Mouse (Mus musculus) embryonic facial prominence, embryonic 11.5 days (tissue): Measurements from ENCODE around the gene Cpz. TPM values are rescaled to one million over a fixed set of nuclear protein-coding genes. Genes with fewer than 3 reads are reported as not detected.

Experiments
- ATAC-seq: fragments of 200-750 bp; cut with Nextera tagmentation; replicated peaks from 2 replicates; pipeline ENCODE4 v1.8.0; 2017; ENCODE audit warnings: low read depth; ENCODE audit not compliant: insufficient number of reproducible peaks, low FRiP score, low TSS enrichment
- DNase-seq: peaks from one replicate; pipeline ENCODE4 v3.0.0-alpha.2; 2015; ENCODE audit warnings: low spot score
- H3K27ac ChIP-seq: fragments of 300-500 bp; sonication (generic); replicated peaks from 2 replicates; pipeline ENCODE4 v1.5.1; 2014; ENCODE audit warnings: mild to moderate bottlenecking, low read depth, low read length, control low read depth
- H3K27me3 ChIP-seq: fragments of 300-500 bp; sonication (generic); 2 replicates; pipeline ENCODE4 v1.6.1; 2014; ENCODE audit warnings: mild to moderate bottlenecking, low read length, moderate library complexity, mixed read lengths; ENCODE audit not compliant: control insufficient read depth, insufficient read depth
- H3K36me3 ChIP-seq: fragments of 300-500 bp; sonication (generic); replicated peaks from 2 replicates; pipeline ENCODE4 v1.6.1; 2014; ENCODE audit warnings: low read depth, mild to moderate bottlenecking, low read length, moderate library complexity, mixed read lengths; ENCODE audit not compliant: control insufficient read depth, insufficient read depth
- H3K4me1 ChIP-seq: fragments of 300-500 bp; sonication (generic); 2 replicates; pipeline ENCODE4 v1.6.1; 2014; ENCODE audit warnings: low read length, mixed read lengths; ENCODE audit not compliant: control insufficient read depth, insufficient read depth
- H3K4me2 ChIP-seq: fragments of 300-500 bp; sonication (generic); 2 replicates; pipeline ENCODE4 v1.6.1; 2014; ENCODE audit warnings: low read depth, mild to moderate bottlenecking, control low read depth, low read length, moderate library complexity
- H3K4me3 ChIP-seq: fragments of 300-500 bp; sonication (generic); 2 replicates; pipeline ENCODE4 v1.5.1; 2014; ENCODE audit warnings: low read depth, low read length, control low read depth
- H3K9ac ChIP-seq: fragments of 300-500 bp; sonication (generic); replicated peaks from 2 replicates; pipeline ENCODE4 v1.6.1; 2014; ENCODE audit warnings: mild to moderate bottlenecking, control low read depth, low read length
- H3K9me3 ChIP-seq: fragments of 300-500 bp; sonication (generic); replicated peaks from 2 replicates; pipeline ENCODE4 v1.6.1; 2016; ENCODE audit warnings: mild to moderate bottlenecking, low read length, inconsistent platforms, mixed read lengths; ENCODE audit not compliant: control insufficient read depth
- WGBS: fragments of 180-500 bp; shearing (Covaris S2); extraction: QIAGEN DNeasy Blood & Tissue Kit; methylation state at CpG from one replicate; pipeline ENCODE4 v1.1.7; 2014; 5-methylcytosine and 5-hydroxymethylcytosine counted together
- polyA plus RNA-seq: library from polyadenylated mRNA; unstranded; fragments of >200 nt; fragmentation: Nextera tagmentation; extraction: Ambion mirVana; gene quantifications from 2 replicates; pipeline ENCODE4 v1.2.1, GENCODE M21; 2014

Gene Cpz
- polyA plus RNA-seq, 1 experiment from 2014 or later = 3.6 TPM

DNA sequence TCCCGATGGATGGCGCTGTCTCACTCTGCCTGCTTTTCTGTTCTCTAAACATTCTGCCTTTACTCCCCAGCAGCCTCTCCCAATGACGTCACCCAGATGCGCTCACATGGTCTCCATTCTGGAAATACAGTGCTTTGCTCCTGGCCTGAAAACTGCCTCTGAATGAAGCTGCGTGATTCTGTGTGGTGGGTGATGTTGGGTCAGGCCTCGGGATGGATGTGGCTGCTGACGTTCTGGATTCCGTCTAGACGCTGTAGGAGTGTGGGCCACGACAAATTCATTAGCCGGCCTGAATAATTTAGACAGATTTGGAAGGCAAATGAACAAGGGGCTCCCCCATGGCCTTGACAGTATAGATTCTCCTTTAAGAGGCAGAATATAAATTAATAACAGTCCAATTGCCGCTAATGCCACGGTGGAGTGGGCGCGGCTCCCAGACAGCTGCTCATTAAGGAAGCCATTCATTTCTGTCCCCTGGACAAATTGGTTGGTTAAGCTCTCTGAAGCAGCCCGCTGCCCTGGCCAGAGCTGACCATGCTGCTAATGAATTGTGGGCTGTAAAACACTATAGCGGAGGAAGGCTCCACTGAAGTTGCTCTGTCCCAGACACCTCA, 71.2 kb downstream of the Cpz start:
- no peaks in the 10 kb centered on the region for H3K27me3 ChIP-seq
- 49% methylated on average over 17 of the region's 17 CpGs for WGBS
- H3K9me3 ChIP-seq = no peaks in the 10 kb centered on the region
- H3K27ac ChIP-seq = no peak overlapping the region
- H3K4me1 ChIP-seq = no peaks in the 10 kb centered on the region
- H3K4me2 ChIP-seq = no peak overlapping the region
- no peaks in the 10 kb centered on the region for H3K36me3 ChIP-seq
- ATAC-seq (peak; percentile 60), DNase-seq (peak; percentile 33)
- H3K4me3 ChIP-seq = no peak overlapping the region
- no peak overlapping the region for H3K9ac ChIP-seq

Other genes with a start within 250 kb of the Cpz start
- 0.11 and 0.31 TPM in 2 replicates for gene Adra2c, start 247.4 kb downstream of the Cpz start, polyA plus RNA-seq
- 11.8 and 12.3 TPM in 2 replicates for gene Hmx1, start 136.6 kb downstream of the Cpz start, polyA plus RNA-seq
- gene Trmt44, start 49.4 kb upstream of the Cpz start, polyA plus RNA-seq = 6.9 and 7.9 TPM in 2 replicates
- 10.5 and 10.9 TPM in 2 replicates for gene Acox3, start 57.3 kb upstream of the Cpz start, polyA plus RNA-seq
- 3.6 and 4.4 TPM in 2 replicates for gene Htra3, start 154.1 kb upstream of the Cpz start, polyA plus RNA-seq
- 2.9 TPM in 2 replicates for gene Sh3tc1, start 214.3 kb upstream of the Cpz start, polyA plus RNA-seq
- 0.20 and 0.55 TPM in 2 replicates for gene Ablim2, start 232.2 kb upstream of the Cpz start, polyA plus RNA-seq